Mouse (Mus musculus): ENCODE data around the gene Hoxa3. TPM values are rescaled to one million over a fixed set of nuclear protein-coding genes. Genes with fewer than 3 reads are reported as not detected.

Hoxa3 gene
- polyA plus RNA-seq, 1 experiment from 2014 or later = 11.8 TPM

GRCm38 (mm10) chr6:52204050-52204752 is 8.9 kb downstream of the Hoxa3 start, which contains the start of gene Hoxa5:
TSS of gene Hoxa5 (minus strand) at chr6:52204587.
- Histone ChIP-seq H3K27ac (peak within 1 kb of the TSS; percentile 82), H3K9me3 (replicated peaks) (no peaks in the 10 kb centered on the region), H3K4me2 (peak within 1 kb of the TSS; percentile 92), H3K27me3 (peaks cover 4% of the 10 kb centered on the region; the same call in 1 of the 2 replicates), H3K9ac (peak within 1 kb of the TSS; percentile 66), H3K36me3 (peaks cover 29% of the 10 kb centered on the region), H3K4me1 (peaks cover 94% of the 10 kb centered on the region), H3K4me3 (replicated peaks) (peak within 1 kb of the TSS; percentile 69)
- WGBS = under 1% methylated on average over 55 of the region's 65 CpGs
- ATAC-seq (replicated peaks; ENCODE audit: low FRiP score) = peak; percentile 57

- under 1% methylated on average over 45 of the region's 46 CpGs for WGBS
- H3K36me3 ChIP-seq = peaks cover 29% of the 10 kb centered on the region
- peaks cover 4% of the 10 kb centered on the region; the same call in 1 of the 2 replicates for H3K27me3 ChIP-seq
- H3K9ac ChIP-seq = peak overlapping the region; percentile 66
- H3K4me3 ChIP-seq (replicated peaks) = peak overlapping the region; percentile 69
- peak overlapping the region; percentile 82 for H3K27ac ChIP-seq
- H3K9me3 ChIP-seq (replicated peaks) = no peaks in the 10 kb centered on the region
- ATAC-seq (replicated peaks; ENCODE audit: low FRiP score) = 0 out of 2 replicates have a peak, but pooled peaks have one; percentile 30
- H3K4me1 ChIP-seq = peaks cover 87% of the 10 kb centered on the region
- H3K4me2 ChIP-seq = peak overlapping the region; percentile 92
Observed at GRCm38 (mm10) chr6:52203371-52204049, 9.6 kb downstream of the Hoxa3 start.

- Histone ChIP-seq H3K4me3 (replicated peaks) (peak overlapping the region; percentile 69), H3K9ac (peak overlapping the region; percentile 66), H3K36me3 (peaks cover 29% of the 10 kb centered on the region), H3K27me3 (peaks cover 4% of the 10 kb centered on the region; the same call in 1 of the 2 replicates), H3K9me3 (replicated peaks) (no peaks in the 10 kb centered on the region), H3K4me1 (peaks cover 84% of the 10 kb centered on the region), H3K4me2 (peak overlapping the region; percentile 92), H3K27ac (peak overlapping the region; percentile 82)
- WGBS = 6% methylated on average over 10 of the region's 10 CpGs
- ATAC-seq (replicated peaks; ENCODE audit: low FRiP score) = no peak
Observed at GRCm38 (mm10) chr6:52203121-52203370, 10.1 kb downstream of the Hoxa3 start.

- peak overlapping the region; percentile 82 for H3K27ac ChIP-seq
- WGBS = 18% methylated on average over 22 of the region's 22 CpGs
- peaks cover 84% of the 10 kb centered on the region for H3K4me1 ChIP-seq
- H3K36me3 ChIP-seq = peaks cover 29% of the 10 kb centered on the region
- peaks cover 4% of the 10 kb centered on the region; the same call in 1 of the 2 replicates for H3K27me3 ChIP-seq
- H3K4me3 ChIP-seq (replicated peaks) = peak overlapping the region; percentile 69
- H3K4me2 ChIP-seq = peak overlapping the region; percentile 92
- peak overlapping the region; percentile 66 for H3K9ac ChIP-seq
- no peak for ATAC-seq (replicated peaks; ENCODE audit: low FRiP score)
- no peaks in the 10 kb centered on the region for H3K9me3 ChIP-seq (replicated peaks)
Observed at GRCm38 (mm10) chr6:52202362-52203120, 10.6 kb downstream of the Hoxa3 start.

- Histone ChIP-seq H3K36me3 (peaks cover 25% of the 10 kb centered on the region), H3K9me3 (replicated peaks) (no peaks in the 10 kb centered on the region), H3K4me2 (peak overlapping the region; percentile 24), H3K9ac (no peak overlapping the region), H3K27ac (peak overlapping the region; percentile 67), H3K27me3 (0 out of 2 replicates have a peak, but pooled peaks cover 4% of the 10 kb centered on the region), H3K4me1 (peaks cover 84% of the 10 kb centered on the region), H3K4me3 (replicated peaks) (0 out of 2 replicates have a peak overlapping the region, but pooled peaks have one; percentile 3)
- no peak for ATAC-seq (replicated peaks; ENCODE audit: low FRiP score)
- 74% methylated on average over 1 of the region's 1 CpGs for WGBS
Observed at GRCm38 (mm10) chr6:52201269-52201668, 11.9 kb downstream of the Hoxa3 start.

GRCm38 (mm10) chr6:52200751-52201250 is 12.3 kb downstream of the Hoxa3 start:
- peak overlapping the region; percentile 24 for H3K4me2 ChIP-seq
- H3K27ac ChIP-seq = peak overlapping the region; percentile 67
- ATAC-seq (replicated peaks; ENCODE audit: low FRiP score) = no peak
- no peak overlapping the region for H3K9ac ChIP-seq
- H3K27me3 ChIP-seq = 0 out of 2 replicates have a peak, but pooled peaks cover 4% of the 10 kb centered on the region
- peaks cover 20% of the 10 kb centered on the region for H3K36me3 ChIP-seq
- peak overlapping the region; percentile 3; the same call in 1 of the 2 replicates for H3K4me3 ChIP-seq (replicated peaks)
- H3K9me3 ChIP-seq (replicated peaks) = no peaks in the 10 kb centered on the region
- WGBS = 31% methylated on average over 10 of the region's 10 CpGs
- H3K4me1 ChIP-seq = peaks cover 84% of the 10 kb centered on the region

- Histone ChIP-seq H3K27ac (peak overlapping the region; percentile 63), H3K9ac (no peak overlapping the region), H3K4me2 (peak overlapping the region; percentile 23), H3K4me1 (peaks cover 82% of the 10 kb centered on the region), H3K4me3 (replicated peaks) (peak overlapping the region; percentile 2; the same call in 1 of the 2 replicates), H3K36me3 (peaks cover 14% of the 10 kb centered on the region; the same call in 1 of the 2 replicates), H3K9me3 (replicated peaks) (no peaks in the 10 kb centered on the region), H3K27me3 (no peaks in the 10 kb centered on the region)
- ATAC-seq (replicated peaks; ENCODE audit: low FRiP score) = no peak
- WGBS = 17% methylated on average over 30 of the region's 30 CpGs
Observed at GRCm38 (mm10) chr6:52200073-52200750, 12.9 kb downstream of the Hoxa3 start.

GRCm38 (mm10) chr6:52197271-52197670 is 15.9 kb downstream of the Hoxa3 start:
- H3K4me1 ChIP-seq = peaks cover 80% of the 10 kb centered on the region
- H3K27me3 ChIP-seq = no peaks in the 10 kb centered on the region

GRCm38 (mm10) chr6:52196811-52197210 is 16.3 kb downstream of the Hoxa3 start:
- Histone ChIP-seq H3K9ac (no peak overlapping the region), H3K4me1 (peaks cover 80% of the 10 kb centered on the region), H3K4me3 (replicated peaks) (no peak overlapping the region; the same call in 1 of the 2 replicates), H3K27ac (peak overlapping the region; percentile 83; the same call in 1 of the 2 replicates), H3K4me2 (peak overlapping the region; percentile 38), H3K9me3 (replicated peaks) (no peaks in the 10 kb centered on the region), H3K27me3 (no peaks in the 10 kb centered on the region), H3K36me3 (0 out of 2 replicates have a peak, but pooled peaks cover 4% of the 10 kb centered on the region)
- 28% methylated on average over 9 of the region's 9 CpGs for WGBS
- ATAC-seq (replicated peaks; ENCODE audit: low FRiP score) = no peak

More at GRCm38 (mm10) chr6:52197271-52197670, 15.9 kb downstream of the Hoxa3 start:
- WGBS = 4% methylated on average over 10 of the region's 10 CpGs
- peak overlapping the region; percentile 38 for H3K4me2 ChIP-seq
- 0 out of 2 replicates have a peak, but pooled peaks cover 5% of the 10 kb centered on the region for H3K36me3 ChIP-seq
- no peaks in the 10 kb centered on the region for H3K9me3 ChIP-seq (replicated peaks)
- peak overlapping the region; percentile 4; the same call in 1 of the 2 replicates for H3K4me3 ChIP-seq (replicated peaks)
- peak overlapping the region; percentile 83 for H3K27ac ChIP-seq
- H3K9ac ChIP-seq = peak overlapping the region; percentile 16; the same call in 1 of the 2 replicates
- peak; percentile 86 for ATAC-seq (replicated peaks; ENCODE audit: low FRiP score)

GRCm38 (mm10) chr6:52194690-52195089 is 18.4 kb downstream of the Hoxa3 start:
- peaks cover 78% of the 10 kb centered on the region for H3K4me1 ChIP-seq
- 28% methylated on average over 10 of the region's 10 CpGs for WGBS
- peak overlapping the region; percentile 25; the same call in 1 of the 2 replicates for H3K4me2 ChIP-seq
- H3K27me3 ChIP-seq = no peaks in the 10 kb centered on the region
- 0 out of 2 replicates have a peak, but pooled peaks cover 2% of the 10 kb centered on the region for H3K36me3 ChIP-seq
- no peak overlapping the region for H3K4me3 ChIP-seq (replicated peaks)
- no peak overlapping the region for H3K9ac ChIP-seq
- no peak for ATAC-seq (replicated peaks; ENCODE audit: low FRiP score)
- peak overlapping the region; percentile 70 for H3K27ac ChIP-seq
- no peaks in the 10 kb centered on the region for H3K9me3 ChIP-seq (replicated peaks)

Measured in kidney, embryonic 15.5 days (tissue).